Mouse (Mus musculus) olfactory bulb, adult 2 months (tissue): ENCODE data around the gene Syt1.

Experiments
- CTCF ChIP-seq: fragments of 200-500 bp; IDR thresholded peaks from 2 replicates; pipeline ENCODE4 v1.5.1; 2012; ENCODE audit warnings: low read depth, mild to moderate bottlenecking, low read length, moderate library complexity; ENCODE audit not compliant: insufficient read depth
- POLR2A ChIP-seq: fragments of 200-500 bp; IDR thresholded peaks from 2 replicates; pipeline ENCODE4 v1.6.1; 2012; ENCODE audit warnings: mild to moderate bottlenecking, low read depth, low read length, moderate library complexity; ENCODE audit not compliant: insufficient read depth

DNA sequence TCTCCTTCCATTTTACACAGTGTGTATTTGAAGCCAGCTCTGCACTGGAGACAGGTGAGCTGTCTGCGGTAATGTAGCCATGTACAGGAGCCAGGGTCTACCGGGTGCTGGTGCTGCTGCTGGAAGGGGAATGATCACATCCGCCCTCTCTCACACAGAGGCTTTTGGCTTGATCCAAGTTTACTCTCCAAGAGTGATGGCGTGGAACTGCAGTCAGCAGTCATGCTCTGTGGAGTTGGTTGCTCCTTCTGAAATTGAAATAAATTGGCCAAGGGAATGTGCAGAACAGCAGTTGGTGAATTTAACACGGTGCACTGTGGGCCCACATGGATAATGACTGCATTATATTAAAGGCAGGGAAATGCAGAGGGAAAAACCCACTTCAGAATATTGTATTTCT lies 228.0 kb downstream of the Syt1 start:
- TF ChIP-seq CTCF, result no peak
- no peak for TF ChIP-seq POLR2A
